Mouse (Mus musculus): ENCODE results near the gene Spag7. TPM values are rescaled to one million over a fixed set of nuclear protein-coding genes. Genes with fewer than 3 reads are reported as not detected.

Gene Spag7
- polyA plus RNA-seq, 1 experiment from 2014 or later = 143 TPM

DNA sequence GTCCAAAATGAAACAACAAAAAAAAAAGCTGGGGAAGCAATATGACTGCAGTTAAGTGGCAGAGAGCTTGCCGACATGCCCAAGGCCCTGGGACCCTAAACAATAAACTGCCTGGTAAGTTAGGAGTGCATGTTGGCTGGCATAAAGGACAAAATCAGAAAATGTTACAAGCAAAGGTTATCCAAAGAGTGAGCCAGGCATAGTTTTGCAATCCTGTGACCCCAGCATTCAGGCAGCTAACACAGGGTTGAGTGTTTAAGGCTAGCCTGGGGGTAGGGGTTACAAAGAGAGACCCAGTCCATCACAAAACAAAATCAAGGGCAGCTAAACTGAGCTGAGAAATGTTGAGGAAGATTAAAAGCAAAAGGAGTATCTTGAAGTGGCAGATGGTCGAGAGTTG, 29.8 kb upstream of the Spag7 start:
- no peak overlapping the region for H3K4me2 ChIP-seq (replicated peaks)
- no peak overlapping the region for H3K27ac ChIP-seq
- H3K4me3 ChIP-seq = no peak overlapping the region
- H3K9me3 ChIP-seq (replicated peaks) = no peaks in the 10 kb centered on the region
- H3K36me3 ChIP-seq = peaks cover 3% of the 10 kb centered on the region; the same call in 1 of the 2 replicates
- H3K9ac ChIP-seq = no peak overlapping the region
- no peak for ATAC-seq (ENCODE audit: low FRiP score)
- H3K27me3 ChIP-seq = no peaks in the 10 kb centered on the region
- H3K4me1 ChIP-seq = peaks cover 27% of the 10 kb centered on the region
- WGBS = 79% methylated on average over 2 of the region's 2 CpGs

DNA sequence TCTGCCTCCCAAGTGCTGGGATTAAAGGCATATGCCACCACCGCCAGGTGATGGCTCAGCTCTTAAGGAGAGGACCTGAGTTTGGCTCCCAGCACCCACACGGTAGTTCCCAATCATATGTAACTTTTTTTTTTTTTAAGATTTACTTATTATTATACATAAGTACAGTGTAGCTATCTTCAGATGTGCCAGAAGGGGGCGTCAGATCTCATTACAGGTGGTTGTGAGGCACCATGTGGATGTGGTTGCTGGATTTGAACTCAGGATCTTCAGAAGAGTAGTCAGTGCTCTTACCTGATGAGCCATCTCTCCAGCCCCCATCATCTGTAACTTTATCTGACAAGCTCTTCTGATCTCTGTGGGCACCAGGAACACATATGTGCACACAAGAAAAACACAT, 28.2 kb upstream of the Spag7 start:
- Histone ChIP-seq H3K27me3 (no peaks in the 10 kb centered on the region), H3K4me2 (replicated peaks) (no peak overlapping the region), H3K9ac (no peak overlapping the region), H3K27ac (no peak overlapping the region), H3K9me3 (replicated peaks) (no peaks in the 10 kb centered on the region), H3K4me3 (no peak overlapping the region), H3K4me1 (peaks cover 21% of the 10 kb centered on the region), H3K36me3 (no peaks in the 10 kb centered on the region)
- ATAC-seq (ENCODE audit: low FRiP score) = no peak
- WGBS = 71% methylated on average over 3 of the region's 3 CpGs

DNA sequence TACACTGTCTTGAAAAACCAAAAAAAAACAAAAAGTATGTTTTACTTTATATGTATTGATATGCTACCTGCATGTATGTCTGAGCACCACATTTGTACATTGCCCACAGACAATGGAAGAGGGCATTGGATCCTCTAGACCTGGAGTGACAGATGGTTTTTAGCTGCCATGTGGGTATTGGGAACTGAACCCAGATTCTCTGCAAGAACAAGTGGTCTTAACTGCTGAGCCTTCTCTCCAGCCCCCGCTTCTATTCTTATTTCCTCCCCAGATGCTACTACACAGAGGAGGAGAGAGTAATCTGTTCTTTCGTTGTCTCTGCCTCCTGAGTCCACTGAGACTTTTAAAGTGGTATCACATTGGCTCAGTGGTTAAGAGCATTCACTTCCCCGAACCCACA, 24.3 kb upstream of the Spag7 start:
- Histone ChIP-seq H3K4me3 (no peak overlapping the region), H3K27ac (no peak overlapping the region), H3K4me1 (peaks cover 4% of the 10 kb centered on the region), H3K27me3 (peaks cover 3% of the 10 kb centered on the region; the same call in 1 of the 2 replicates), H3K9me3 (replicated peaks) (no peaks in the 10 kb centered on the region), H3K36me3 (no peaks in the 10 kb centered on the region), H3K9ac (no peak overlapping the region), H3K4me2 (replicated peaks) (no peak overlapping the region)
- no peak for ATAC-seq (ENCODE audit: low FRiP score)
- WGBS = 68% methylated on average over 3 of the region's 3 CpGs

DNA sequence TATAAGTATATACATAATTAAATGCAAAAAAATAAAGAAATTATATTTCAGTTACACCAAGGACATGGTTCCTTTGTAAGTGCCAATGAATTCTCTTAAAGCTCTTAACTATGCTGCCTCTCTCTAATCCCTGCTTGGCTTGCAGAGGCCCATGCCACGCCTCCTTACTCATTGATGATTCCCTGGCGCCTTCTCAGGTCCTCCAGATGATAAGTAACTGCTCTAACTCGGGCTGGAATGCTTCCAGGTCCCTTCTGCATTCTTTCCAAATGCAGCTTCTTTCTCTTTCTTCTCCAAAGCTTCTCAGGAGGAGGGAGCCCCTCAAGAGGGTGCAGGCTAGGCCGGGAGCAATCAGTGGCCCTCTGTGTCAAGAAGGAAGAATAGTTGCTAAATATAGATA, 20.4 kb upstream of the Spag7 start:
- Histone ChIP-seq H3K4me1 (peaks cover 19% of the 10 kb centered on the region), H3K27ac (no peak overlapping the region), H3K27me3 (peaks cover 3% of the 10 kb centered on the region; the same call in 1 of the 2 replicates), H3K4me2 (replicated peaks) (no peak overlapping the region), H3K9ac (no peak overlapping the region), H3K4me3 (no peak overlapping the region), H3K36me3 (0 out of 2 replicates have a peak, but pooled peaks cover 7% of the 10 kb centered on the region), H3K9me3 (replicated peaks) (no peaks in the 10 kb centered on the region)
- 59% methylated on average over 4 of the region's 4 CpGs for WGBS
- no peak for ATAC-seq (ENCODE audit: low FRiP score)

DNA sequence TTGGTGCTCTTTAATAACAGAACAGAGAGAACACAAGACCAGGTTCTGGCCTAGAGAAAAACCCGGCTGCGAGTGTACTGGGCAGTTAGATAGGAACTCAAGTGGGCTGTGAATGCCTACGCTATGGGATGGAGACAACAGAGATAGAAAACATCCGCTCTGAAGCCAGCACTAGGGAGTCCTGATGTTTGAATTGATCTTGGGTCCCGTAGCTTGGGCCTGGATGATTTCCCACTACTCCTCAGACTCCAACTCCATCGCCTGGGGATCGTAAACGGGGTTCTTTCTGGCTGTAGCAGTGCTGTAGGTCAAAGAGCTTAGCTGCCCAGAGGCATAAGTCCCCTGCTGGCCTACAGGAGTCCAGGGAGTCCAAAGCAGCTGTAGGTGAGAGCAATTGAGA, 19.2 kb upstream of the Spag7 start:
- 8% methylated on average over 8 of the region's 8 CpGs for WGBS
- Histone ChIP-seq H3K4me3 (peak overlapping the region; percentile 91), H3K9me3 (replicated peaks) (no peaks in the 10 kb centered on the region), H3K27me3 (peaks cover 3% of the 10 kb centered on the region; the same call in 1 of the 2 replicates), H3K4me1 (peaks cover 19% of the 10 kb centered on the region), H3K27ac (peak overlapping the region; percentile 83), H3K9ac (peak overlapping the region; percentile 87), H3K36me3 (peaks cover 19% of the 10 kb centered on the region), H3K4me2 (replicated peaks) (peak overlapping the region; percentile 79)
- ATAC-seq (ENCODE audit: low FRiP score) = peak; percentile 19; the same call in 1 of the 2 replicates

DNA sequence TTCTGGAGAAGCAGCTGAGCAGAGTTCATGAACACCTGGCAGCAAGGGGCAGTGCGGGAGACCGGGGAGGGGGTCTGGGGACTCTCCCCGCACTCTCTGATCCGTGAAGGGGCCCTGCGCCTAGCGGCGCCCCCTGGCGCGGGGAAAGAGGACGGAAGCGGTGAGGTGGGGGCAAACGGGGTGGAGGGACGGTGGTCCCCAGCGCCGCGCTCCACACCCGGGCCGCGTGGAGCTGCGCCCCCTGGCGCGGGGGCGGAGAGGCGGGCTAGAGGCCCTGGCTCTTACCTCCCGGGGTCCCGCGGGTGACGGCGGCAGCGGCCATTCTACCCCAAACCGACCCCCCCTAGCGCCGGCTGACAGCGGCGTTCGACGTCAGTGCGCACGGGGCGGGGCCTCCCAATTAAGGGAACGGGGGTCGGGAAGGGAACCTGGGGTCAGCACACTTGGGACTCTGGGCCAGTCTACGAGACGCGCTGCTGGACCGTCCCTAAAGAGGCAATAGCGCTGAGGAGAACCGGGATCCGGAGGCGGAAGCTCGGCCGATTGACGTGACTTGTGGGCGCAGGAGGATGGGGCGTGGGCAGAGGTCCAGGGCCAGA, 18.5 kb upstream of the Spag7 start, which contains the start of gene Camta2:
Camta2 (minus strand) TSS at position 505 of the 599 bp plus-strand sequence.
- Histone ChIP-seq H3K9ac (peak within 1 kb of the TSS; percentile 87), H3K9me3 (replicated peaks) (no peaks in the 10 kb centered on the region), H3K27ac (peak within 1 kb of the TSS; percentile 83), H3K27me3 (peaks cover 3% of the 10 kb centered on the region; the same call in 1 of the 2 replicates), H3K36me3 (peaks cover 23% of the 10 kb centered on the region), H3K4me2 (replicated peaks) (peak within 1 kb of the TSS; percentile 79), H3K4me3 (peak within 1 kb of the TSS; percentile 91), H3K4me1 (peaks cover 23% of the 10 kb centered on the region)
- 0% methylated on average over 46 of the region's 55 CpGs for WGBS
- ATAC-seq (ENCODE audit: low FRiP score) = peak; percentile 77

DNA sequence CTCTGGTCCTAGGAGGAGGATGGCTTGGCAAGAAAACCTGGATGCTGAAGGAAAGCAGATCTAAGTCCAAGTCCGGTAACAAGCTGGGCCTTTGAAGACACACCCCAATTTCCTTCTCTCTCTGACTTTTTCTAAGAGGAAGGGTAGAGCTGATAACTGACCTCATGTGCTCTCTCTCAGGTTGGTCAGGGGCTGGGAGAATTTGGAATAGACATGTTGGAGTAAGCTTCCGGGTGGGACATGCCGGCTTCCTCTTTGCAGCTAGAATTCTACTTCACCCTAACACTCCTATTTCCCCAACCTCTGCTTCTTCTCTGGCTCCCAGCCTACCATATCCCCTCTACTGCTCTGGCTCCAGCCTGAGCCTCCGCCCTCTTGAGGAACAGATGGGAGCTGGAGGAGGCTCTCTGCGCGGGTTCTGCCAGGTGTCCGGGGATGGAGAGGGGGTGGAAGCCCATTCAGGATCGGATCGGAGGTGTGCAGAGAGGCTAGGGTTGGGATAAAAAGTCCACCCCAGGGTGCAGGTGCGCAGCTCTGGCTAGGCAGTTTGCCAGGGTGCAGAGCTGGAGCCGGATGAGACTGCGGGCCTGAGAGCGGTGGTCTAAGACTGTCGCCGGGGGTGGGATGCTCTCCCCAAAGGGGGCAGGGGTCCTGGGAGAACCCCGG, 17.8 kb upstream of the Spag7 start:
- WGBS = 3% methylated on average over 16 of the region's 16 CpGs
- Histone ChIP-seq H3K4me3 (peak overlapping the region; percentile 91), H3K9ac (peak overlapping the region; percentile 87), H3K4me2 (replicated peaks) (peak overlapping the region; percentile 79), H3K27me3 (peaks cover 3% of the 10 kb centered on the region; the same call in 1 of the 2 replicates), H3K4me1 (peaks cover 30% of the 10 kb centered on the region), H3K9me3 (replicated peaks) (no peaks in the 10 kb centered on the region), H3K27ac (peak overlapping the region; percentile 83), H3K36me3 (peaks cover 23% of the 10 kb centered on the region)
- peak; percentile 74 for ATAC-seq (ENCODE audit: low FRiP score)

DNA sequence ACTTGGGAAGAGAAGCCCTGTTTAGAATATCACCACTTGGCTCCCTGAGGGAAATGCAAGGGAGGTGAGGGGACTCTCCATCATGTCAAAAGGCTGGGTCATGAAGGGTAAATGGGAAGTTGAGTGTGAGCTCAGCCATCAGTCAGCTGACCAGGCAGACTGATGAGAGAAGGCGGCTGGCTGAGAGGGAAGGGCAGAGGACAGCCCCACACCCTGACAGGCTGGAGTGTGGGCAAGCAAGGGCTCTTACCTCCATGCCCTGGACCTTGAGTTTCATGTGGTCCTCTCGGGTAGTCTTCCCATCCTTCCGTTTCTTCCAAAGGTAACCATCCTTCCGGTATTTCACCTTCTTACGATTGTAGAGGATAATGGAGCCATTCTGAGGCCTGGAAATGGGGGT, 14.4 kb upstream of the Spag7 start:
- peaks cover 40% of the 10 kb centered on the region for H3K36me3 ChIP-seq
- H3K9ac ChIP-seq = 0 out of 2 replicates have a peak overlapping the region, but pooled peaks have one; percentile 4
- no peak overlapping the region for H3K4me2 ChIP-seq (replicated peaks)
- no peaks in the 10 kb centered on the region for H3K9me3 ChIP-seq (replicated peaks)
- no peak for ATAC-seq (ENCODE audit: low FRiP score)
- peaks cover 34% of the 10 kb centered on the region for H3K4me1 ChIP-seq
- H3K27ac ChIP-seq = no peak overlapping the region
- H3K27me3 ChIP-seq = no peaks in the 10 kb centered on the region
- 96% methylated on average over 5 of the region's 5 CpGs for WGBS
- no peak overlapping the region for H3K4me3 ChIP-seq

DNA sequence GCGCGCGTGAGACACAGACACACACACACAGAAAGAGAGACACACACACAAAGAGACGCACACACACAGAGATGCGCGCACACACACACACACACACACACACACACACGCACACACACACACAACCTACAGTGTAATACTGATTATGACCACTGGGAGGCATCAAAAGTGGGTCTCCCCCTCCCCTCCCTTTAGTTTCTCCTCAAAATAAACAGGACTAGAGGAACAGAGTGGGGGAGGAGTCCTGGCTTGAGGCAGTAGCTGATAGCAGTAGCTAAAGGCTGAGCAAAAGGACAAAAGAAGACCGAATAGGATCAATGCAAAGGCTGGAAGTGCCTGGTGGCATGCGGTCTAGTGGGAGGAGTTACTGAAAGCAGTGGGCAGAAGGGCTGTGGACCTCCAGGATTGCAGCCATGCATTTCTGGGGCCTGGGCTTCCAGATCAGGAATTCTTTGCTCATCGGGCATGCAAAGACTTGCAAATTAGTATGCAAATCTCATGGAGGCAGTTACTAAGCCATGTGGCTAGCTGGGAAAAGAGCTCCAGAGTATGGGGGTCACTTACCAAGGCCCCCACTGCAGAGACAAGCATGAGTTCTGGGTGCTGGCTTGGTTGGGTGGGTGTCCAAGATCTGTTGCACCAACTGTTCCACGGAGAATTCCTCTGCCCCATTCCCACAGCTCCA, 12.8 kb upstream of the Spag7 start:
- no peaks in the 10 kb centered on the region for H3K27me3 ChIP-seq
- H3K36me3 ChIP-seq = peaks cover 45% of the 10 kb centered on the region
- peak overlapping the region; percentile 31; the same call in 1 of the 2 replicates for H3K27ac ChIP-seq
- H3K4me1 ChIP-seq = peaks cover 23% of the 10 kb centered on the region
- 0 out of 2 replicates have a peak overlapping the region, but pooled peaks have one; percentile 3 for H3K9ac ChIP-seq
- H3K4me2 ChIP-seq (replicated peaks) = peak overlapping the region; percentile 21
- 15% methylated on average over 11 of the region's 11 CpGs for WGBS
- peak; percentile 73 for ATAC-seq (ENCODE audit: low FRiP score)
- H3K9me3 ChIP-seq (replicated peaks) = no peaks in the 10 kb centered on the region
- no peak overlapping the region for H3K4me3 ChIP-seq

DNA sequence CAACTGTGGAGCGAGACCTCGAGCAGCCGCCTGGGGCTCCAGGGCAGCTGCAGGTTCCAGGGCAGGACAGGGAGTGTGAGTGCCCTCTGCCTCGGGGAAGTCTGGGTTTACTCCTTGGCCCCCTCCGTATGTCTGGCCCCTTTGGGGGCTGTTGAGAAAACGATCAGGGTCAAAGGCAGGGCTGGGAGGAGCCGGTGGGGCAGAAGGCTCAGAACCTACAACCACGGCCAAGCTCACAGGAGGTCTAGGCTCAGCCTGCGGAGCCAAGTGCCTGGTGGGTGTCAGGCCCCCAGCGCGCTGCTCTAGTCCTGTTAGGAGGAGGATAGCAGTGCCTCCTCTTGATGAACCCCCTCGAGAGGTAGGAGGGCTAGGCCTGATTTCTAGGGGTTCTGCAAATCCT, 12.0 kb upstream of the Spag7 start:
- no peaks in the 10 kb centered on the region for H3K27me3 ChIP-seq
- no peaks in the 10 kb centered on the region for H3K9me3 ChIP-seq (replicated peaks)
- no peak overlapping the region for H3K4me2 ChIP-seq (replicated peaks)
- ATAC-seq (ENCODE audit: low FRiP score) = no peak
- H3K4me1 ChIP-seq = peaks cover 18% of the 10 kb centered on the region
- peak overlapping the region; percentile 31; the same call in 1 of the 2 replicates for H3K27ac ChIP-seq
- WGBS = 70% methylated on average over 12 of the region's 12 CpGs
- H3K36me3 ChIP-seq = peaks cover 48% of the 10 kb centered on the region
- no peak overlapping the region for H3K9ac ChIP-seq
- no peak overlapping the region for H3K4me3 ChIP-seq

DNA sequence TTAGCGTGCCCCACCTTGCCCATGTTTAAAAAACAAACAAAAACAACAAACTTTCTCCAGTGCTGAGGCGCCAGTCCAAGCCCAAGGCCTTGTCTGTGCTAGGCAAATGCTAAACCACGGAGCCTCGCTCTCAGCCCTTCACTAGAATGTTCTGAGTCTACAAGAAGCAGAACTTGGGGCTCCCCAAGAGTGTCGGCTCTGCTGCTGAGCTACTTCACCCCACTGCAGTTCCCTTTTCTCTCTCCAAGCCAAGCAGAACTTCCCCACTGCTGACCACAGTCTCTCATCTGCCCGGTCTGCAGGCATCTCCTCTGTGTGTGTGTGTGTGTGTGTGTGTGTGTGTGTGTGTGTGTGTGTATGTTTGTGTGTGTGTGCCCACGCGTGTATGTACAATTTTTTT, 10.7 kb upstream of the Spag7 start:
- H3K27me3 ChIP-seq = no peaks in the 10 kb centered on the region
- H3K4me3 ChIP-seq = no peak overlapping the region
- ATAC-seq (ENCODE audit: low FRiP score) = no peak
- H3K4me2 ChIP-seq (replicated peaks) = no peak overlapping the region
- peaks cover 53% of the 10 kb centered on the region for H3K36me3 ChIP-seq
- 91% methylated on average over 8 of the region's 8 CpGs for WGBS
- H3K9me3 ChIP-seq (replicated peaks) = no peaks in the 10 kb centered on the region
- peaks cover 17% of the 10 kb centered on the region for H3K4me1 ChIP-seq
- no peak overlapping the region for H3K27ac ChIP-seq
- H3K9ac ChIP-seq = no peak overlapping the region

DNA sequence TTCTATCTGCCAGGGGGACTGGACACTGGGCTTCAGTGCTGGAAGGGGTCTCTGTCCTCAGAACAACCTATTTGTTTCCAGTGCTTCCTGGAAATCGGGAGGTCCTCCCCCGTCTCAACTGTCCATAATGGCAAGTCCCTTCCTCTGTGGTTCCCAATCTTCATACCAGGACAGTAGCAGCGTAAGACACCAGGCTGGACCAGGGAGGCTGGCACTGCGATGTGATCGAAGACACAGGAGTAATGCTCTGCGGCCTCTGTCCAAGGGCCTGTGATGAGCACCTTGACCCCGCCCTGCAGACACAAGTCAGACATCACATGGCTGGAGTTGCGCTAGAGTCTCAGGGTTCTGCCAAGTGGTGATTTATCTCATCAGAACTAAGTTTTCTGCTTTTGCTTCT, 10.1 kb upstream of the Spag7 start:
- WGBS = 95% methylated on average over 8 of the region's 8 CpGs
- H3K4me2 ChIP-seq (replicated peaks) = no peak overlapping the region
- no peak overlapping the region for H3K4me3 ChIP-seq
- H3K27me3 ChIP-seq = no peaks in the 10 kb centered on the region
- H3K9me3 ChIP-seq (replicated peaks) = no peaks in the 10 kb centered on the region
- peaks cover 54% of the 10 kb centered on the region for H3K36me3 ChIP-seq
- peaks cover 17% of the 10 kb centered on the region for H3K4me1 ChIP-seq
- H3K27ac ChIP-seq = no peak overlapping the region
- no peak overlapping the region for H3K9ac ChIP-seq
- ATAC-seq (ENCODE audit: low FRiP score) = no peak
